Comparison of ENCODE assay signal across 9 mouse cellular contexts in genomic region chr19:58903079-58903898, GRCm38 (mm10). TPM values are rescaled to one million over a fixed set of nuclear protein-coding genes. Genes with fewer than 3 reads are reported as not detected.
DNase-seq lines count a peak whose midpoint lies in the region; ATAC-seq and TF ChIP-seq lines count a peak whose summit lies in the region.
"Had no signal": no experiment of that assay in that cellular context is flagged by ENCODE, and none has a peak within 500 bp of the region (broad histone marks: within the 10 kb centered on the region; RNA-seq: fewer than 3 reads in every experiment).

No protein-coding gene starts in this region.

- no peak overlapping the region for H3ac ChIP-seq in myocyte (ENCODE audit: control insufficient read depth, insufficient read length)

- peak overlapping the region; percentile 60 for H3K4me2 ChIP-seq in kidney, embryonic 15.5 days
- peak overlapping the region; percentile 55; the same call in 1 of the 2 replicates for H3K4me2 ChIP-seq in intestine, embryonic 15.5 days (replicated peaks)
- peak overlapping the region; percentile 87 for H3K4me2 ChIP-seq in myocyte (ENCODE audit: low read depth)

- H3K4me3 ChIP-seq in kidney, embryonic 15.5 days (replicated peaks), result peak overlapping the region; percentile 33; the same call in 1 of the 2 replicates
- H3K4me3 ChIP-seq in forebrain, embryonic 10.5 days, result peak overlapping the region; percentile 37
- H3K4me3 ChIP-seq in intestine, embryonic 15.5 days (replicated peaks), result no peak overlapping the region
- no peak overlapping the region for H3K4me3 ChIP-seq in myocyte

- H3K27ac ChIP-seq in kidney, embryonic 15.5 days, result peak overlapping the region; percentile 70; the same call in 1 of the 2 replicates
- H3K27ac ChIP-seq in forebrain, embryonic 10.5 days, result no peak overlapping the region; the same call in 1 of the 2 replicates
- H3K27ac ChIP-seq in intestine, embryonic 15.5 days, result peak overlapping the region; percentile 33

- peaks cover 2% of the 10 kb centered on the region; the same call in 1 of the 2 replicates for H3K9me3 ChIP-seq in kidney, embryonic 15.5 days (replicated peaks)
- H3K9me3 ChIP-seq in forebrain, embryonic 10.5 days, result peaks cover 3% of the 10 kb centered on the region
- H3K9me3 ChIP-seq in intestine, embryonic 15.5 days, result no peaks in the 10 kb centered on the region

- H3K4me1 ChIP-seq in kidney, embryonic 15.5 days, result peaks cover 10% of the 10 kb centered on the region
- H3K4me1 ChIP-seq in forebrain, embryonic 10.5 days, result peaks cover 6% of the 10 kb centered on the region
- no peaks in the 10 kb centered on the region for H3K4me1 ChIP-seq in intestine, embryonic 15.5 days (replicated peaks)

- H3K9ac ChIP-seq in kidney, embryonic 15.5 days, result no peak overlapping the region
- no peak overlapping the region for H3K9ac ChIP-seq in intestine, embryonic 15.5 days

- 62% methylated on average over 7 of the region's 7 CpGs for WGBS in kidney, embryonic 15.5 days
- WGBS in forebrain, embryonic 10.5 days, result 68% methylated on average over 7 of the region's 7 CpGs
- 57% methylated on average over 7 of the region's 7 CpGs for WGBS in intestine, embryonic 15.5 days

- no peaks in the 10 kb centered on the region for H3K79me2 ChIP-seq in myocyte (ENCODE audit: control insufficient read depth, insufficient read depth)

- no peak for ATAC-seq in kidney, embryonic 15.5 days (replicated peaks; ENCODE audit: low FRiP score)
- peak; percentile 56; the same call in 1 of the 2 replicates for ATAC-seq in intestine, embryonic 15.5 days
- ATAC-seq in CD4-positive, CD25-positive, alpha-beta regulatory T cell, adult 4 months, result no peak

- no peak for DNase-seq in kidney, postnatal 25 days
- no peak for DNase-seq in forebrain, embryonic 10.5 days (ENCODE audit: extremely low spot score, low spot score)
- DNase-seq in layer of hippocampus, adult 18-20 months (ENCODE audit: low spot score in 2 of 2), result no peak
- no peak for DNase-seq in MN1 (ENCODE audit: low spot score)

- TF ChIP-seq POLR2A in myocyte (IDR thresholded peaks at IDR 0.05; ENCODE audit: insufficient read length, low read depth), result no peak

- H3K27me3 ChIP-seq in kidney, embryonic 15.5 days, result peaks cover 5% of the 10 kb centered on the region; the same call in 1 of the 2 replicates
- peaks cover 43% of the 10 kb centered on the region for H3K27me3 ChIP-seq in forebrain, embryonic 10.5 days (ENCODE audit: poor library complexity, severe bottlenecking)
- H3K27me3 ChIP-seq in intestine, embryonic 15.5 days (replicated peaks), result no peaks in the 10 kb centered on the region; the same call in 1 of the 2 replicates
- no peaks in the 10 kb centered on the region for H3K27me3 ChIP-seq in myocyte (ENCODE audit: control insufficient read depth, insufficient read depth, insufficient read length)

- H3K36me3 ChIP-seq in kidney, embryonic 15.5 days, result no peaks in the 10 kb centered on the region
- no peaks in the 10 kb centered on the region for H3K36me3 ChIP-seq in forebrain, embryonic 10.5 days (replicated peaks)
- H3K36me3 ChIP-seq in intestine, embryonic 15.5 days, result no peaks in the 10 kb centered on the region
- no peaks in the 10 kb centered on the region for H3K36me3 ChIP-seq in myocyte (ENCODE audit: control insufficient read depth, insufficient read depth)

TF ChIP-seq in myocyte, 11 proteins besides CTCF, POLR2A, EP300 and RAD21:
- no peak for TF ChIP-seq CEBPB (IDR thresholded peaks at IDR 0.05; ENCODE audit: insufficient read depth, poor library complexity, severe bottlenecking)
- no peak for TF ChIP-seq TCF12 (IDR thresholded peaks at IDR 0.05; ENCODE audit: insufficient read depth, poor library complexity, severe bottlenecking)
- no peak for TF ChIP-seq TCF3 (IDR thresholded peaks at IDR 0.05; ENCODE audit: insufficient read length, low read depth)
- no peak for TF ChIP-seq USF1 (IDR thresholded peaks at IDR 0.05; ENCODE audit: low read depth)
- no peak for TF ChIP-seq MYOG (IDR thresholded peaks at IDR 0.05; ENCODE audit: control insufficient read depth in 1 of 3, insufficient read depth in 1 of 3, insufficient read length in 2 of 3, low read depth in 2 of 3)
- no peak for TF ChIP-seq MAX (IDR thresholded peaks at IDR 0.05; ENCODE audit: low read depth)
- TF ChIP-seq POLR2AphosphoS2 (IDR thresholded peaks at IDR 0.05; ENCODE audit: insufficient read length, low read depth), result no peak
- TF ChIP-seq REST (IDR thresholded peaks at IDR 0.05; ENCODE audit: insufficient read depth, insufficient read length), result no peak
TF ChIP-seq in myocyte: peak in this region for 0.

RNA-seq across cellular contexts. Expression of gene Eno4, which starts 39.9 kb away (rescaled TPM):
- polyA plus RNA-seq in kidney, embryonic 15.5 days (2015; fragmentation: Nextera tagmentation; extraction: Ambion mirVana), result 0.42 and 0.65 TPM in 2 replicates
- 1.3 and 1.4 TPM in 2 replicates for polyA plus RNA-seq in forebrain, embryonic 10.5 days (2016; fragmentation: Nextera tagmentation; extraction: Ambion mirVana)
- 0.24 and 0.40 TPM in 2 replicates for polyA plus RNA-seq in intestine, embryonic 15.5 days (2015; fragmentation: Nextera tagmentation; extraction: Ambion mirVana)
- 0.13 TPM for polyA plus RNA-seq in myocyte (2012; fragmentation: generic; extraction: Trizol)
- 1 to 10 TPM; 1.3 to 1.5 TPM for total RNA-seq in layer of hippocampus, adult 18-20 months (2021)
- not detected for polyA plus RNA-seq in CD4-positive, CD25-positive, alpha-beta regulatory T cell, adult 4 months (2017; shearing (Covaris generic))
- polyA plus RNA-seq: spleen, adult 2 months had no signal

RNA-seq across cellular contexts. Expression of gene Hspa12a, which starts 40.2 kb away (rescaled TPM):
- polyA plus RNA-seq in kidney, embryonic 15.5 days (2015; fragmentation: Nextera tagmentation; extraction: Ambion mirVana), result 15.2 and 16.6 TPM in 2 replicates
- polyA plus RNA-seq in forebrain, embryonic 10.5 days (2016; fragmentation: Nextera tagmentation; extraction: Ambion mirVana), result 5.7 and 7.2 TPM in 2 replicates
- polyA plus RNA-seq in intestine, embryonic 15.5 days (2015; fragmentation: Nextera tagmentation; extraction: Ambion mirVana), result 4.9 and 5.6 TPM in 2 replicates
- polyA plus RNA-seq in myocyte (2012; fragmentation: generic; extraction: Trizol), result 6.6 TPM
- 100 to 1,000 TPM; 238 to 250 TPM for total RNA-seq in layer of hippocampus, adult 18-20 months (2021)
- 1 to 10 TPM in 1 of 2 experiments, under 1 TPM in 1; 0.98 to 2.1 TPM for polyA plus RNA-seq in CD4-positive, CD25-positive, alpha-beta regulatory T cell, adult 4 months (2017; shearing (Covaris generic))

Comparison
In these comparisons a context has a peak if more than half of its experiments do, and no peak if none do; other contexts are left out.
1. H3K4me3 ChIP-seq: peak in kidney, embryonic 15.5 days (single experiment) and forebrain, embryonic 10.5 days (single experiment); none in intestine, embryonic 15.5 days (single experiment) and myocyte (single experiment).
2. Peak in every context shown above with its lines, with median percentiles within 50 percentile points of each other: H3K4me2 ChIP-seq.